Mouse (Mus musculus): Measurements from ENCODE around the gene Cc2d2a.

- TF ChIP-seq SMC3 (IDR thresholded peaks at IDR 0.05; ENCODE audit: low read depth, low read length) (no peak), MAX (IDR thresholded peaks at IDR 0.05; ENCODE audit: low read length) (no peak), POLR2AphosphoS2 (IDR thresholded peaks at IDR 0.05; ENCODE audit: low read length) (no peak), EP300 (IDR thresholded peaks at IDR 0.05; ENCODE audit: low read depth in 1 of 2, low read length in 2 of 2) (no peak), CTCF (IDR thresholded peaks at IDR 0.05 in 2 of 3, conservative IDR thresholded peaks at IDR 0.05 in 1 of 3; ENCODE audit: control insufficient read depth in 1 of 3, insufficient read depth in 1 of 3, low read depth in 2 of 3, low read length in 3 of 3, poor library complexity in 1 of 3, severe bottlenecking in 1 of 3) (no peak), NRF1 (IDR thresholded peaks at IDR 0.05; ENCODE audit: insufficient read depth, low read depth, low read length, poor library complexity, severe bottlenecking) (no peak), ETS1 (IDR thresholded peaks at IDR 0.05; ENCODE audit: low read depth, low read length) (no peak), UBTF (IDR thresholded peaks at IDR 0.05; ENCODE audit: borderline replicate concordance, insufficient read depth, low read depth, low read length) (no peak)
Measured at GRCm38 (mm10) chr5:43621575-43622299, 40.4 kb upstream of the Cc2d2a start.
